Mouse (Mus musculus): ENCODE results near the gene 2610318N02Rik. TPM values are rescaled to one million over a fixed set of nuclear protein-coding genes. Genes with fewer than 3 reads are reported as not detected.
A peak's percentile ranks its signal among the peaks of the same experiment; 100 is the strongest.

2610318N02Rik gene
- polyA plus RNA-seq, 1 experiment from 2014 or later: 7.9 TPM

- Histone ChIP-seq H3K27ac (ENCODE audit: low read depth, low read length) (no peak overlapping the region), H3K4me1 (replicated peaks; ENCODE audit: control insufficient read depth, insufficient read depth, low read length) (peaks cover 8% of the 10 kb centered on the region), H3K9me3 (ENCODE audit: control insufficient read depth) (no peaks in the 10 kb centered on the region), H3K4me3 (ENCODE audit: low read depth, low read length) (no peak overlapping the region), H3K9ac (ENCODE audit: low read depth, low read length) (no peak overlapping the region), H3K27me3 (replicated peaks; ENCODE audit: control insufficient read depth, insufficient read depth, low read length) (no peaks in the 10 kb centered on the region), H3K36me3 (ENCODE audit: control insufficient read depth, insufficient read depth) (peaks cover 17% of the 10 kb centered on the region; the same call in 1 of the 2 replicates), H3K4me2 (replicated peaks; ENCODE audit: low read depth) (no peak overlapping the region)
- ATAC-seq: no peak
- TF ChIP-seq CTCF (IDR thresholded peaks at IDR 0.05; ENCODE audit: low read depth): no peak
- WGBS: 66% methylated on average over 13 of the region's 14 CpGs
These were observed 3.4 kb downstream of the 2610318N02Rik start for GRCm38 (mm10) chr16:17121569-17121968.

GRCm38 (mm10) chr16:17117309-17117799 lies 7.6 kb downstream of the 2610318N02Rik start:
- no peak overlapping the region for H3K4me2 ChIP-seq (replicated peaks; ENCODE audit: low read depth)
- no peaks in the 10 kb centered on the region for H3K27me3 ChIP-seq (replicated peaks; ENCODE audit: control insufficient read depth, insufficient read depth, low read length)
- H3K9me3 ChIP-seq (ENCODE audit: control insufficient read depth): no peaks in the 10 kb centered on the region
- H3K4me1 ChIP-seq (replicated peaks; ENCODE audit: control insufficient read depth, insufficient read depth, low read length): no peaks in the 10 kb centered on the region
- no peak overlapping the region; the same call in 1 of the 2 replicates for H3K27ac ChIP-seq (ENCODE audit: low read depth, low read length)
- 87% methylated on average over 5 of the region's 5 CpGs for WGBS
- H3K4me3 ChIP-seq (ENCODE audit: low read depth, low read length): no peak overlapping the region
- TF ChIP-seq CTCF (IDR thresholded peaks at IDR 0.05; ENCODE audit: low read depth): no peak
- peaks cover 17% of the 10 kb centered on the region; the same call in 1 of the 2 replicates for H3K36me3 ChIP-seq (ENCODE audit: control insufficient read depth, insufficient read depth)
- ATAC-seq: no peak
- H3K9ac ChIP-seq (ENCODE audit: low read depth, low read length): no peak overlapping the region

- Histone ChIP-seq H3K27ac (ENCODE audit: low read depth, low read length) (peak within 1 kb of the TSS; percentile 80), H3K4me1 (replicated peaks; ENCODE audit: control insufficient read depth, insufficient read depth, low read length) (0 out of 2 replicates have a peak, but pooled peaks cover 3% of the 10 kb centered on the region), H3K27me3 (replicated peaks; ENCODE audit: control insufficient read depth, insufficient read depth, low read length) (no peaks in the 10 kb centered on the region), H3K9ac (ENCODE audit: low read depth, low read length) (peak within 1 kb of the TSS; percentile 81), H3K4me3 (ENCODE audit: low read depth, low read length) (peak within 1 kb of the TSS; percentile 95), H3K9me3 (ENCODE audit: control insufficient read depth) (no peaks in the 10 kb centered on the region), H3K4me2 (replicated peaks; ENCODE audit: low read depth) (peak within 1 kb of the TSS; percentile 66), H3K36me3 (ENCODE audit: control insufficient read depth, insufficient read depth) (peaks cover 21% of the 10 kb centered on the region)
- 7% methylated on average over 38 of the region's 38 CpGs for WGBS
- ATAC-seq: peak; percentile 84
- TF ChIP-seq CTCF (IDR thresholded peaks at IDR 0.05; ENCODE audit: low read depth): no peak
These were observed 13.9 kb downstream of the 2610318N02Rik start, which contains the start of gene Ppil2 for GRCm38 (mm10) chr16:17110771-17111743. Ppil2 (minus strand) TSS chr16:17111257.

- Histone ChIP-seq H3K9ac (ENCODE audit: low read depth, low read length) (no peak overlapping the region), H3K4me3 (ENCODE audit: low read depth, low read length) (no peak overlapping the region), H3K27me3 (replicated peaks; ENCODE audit: control insufficient read depth, insufficient read depth, low read length) (no peaks in the 10 kb centered on the region), H3K36me3 (ENCODE audit: control insufficient read depth, insufficient read depth) (peaks cover 55% of the 10 kb centered on the region), H3K4me2 (replicated peaks; ENCODE audit: low read depth) (no peak overlapping the region), H3K4me1 (replicated peaks; ENCODE audit: control insufficient read depth, insufficient read depth, low read length) (no peaks in the 10 kb centered on the region), H3K9me3 (ENCODE audit: control insufficient read depth) (no peaks in the 10 kb centered on the region), H3K27ac (ENCODE audit: low read depth, low read length) (no peak overlapping the region)
- ATAC-seq: no peak
- WGBS: 59% methylated on average over 4 of the region's 4 CpGs
- TF ChIP-seq CTCF (IDR thresholded peaks at IDR 0.05; ENCODE audit: low read depth): no peak
These were observed 20.4 kb downstream of the 2610318N02Rik start for GRCm38 (mm10) chr16:17104600-17104999.

- Histone ChIP-seq H3K27ac (ENCODE audit: low read depth, low read length) (no peak overlapping the region), H3K4me2 (replicated peaks; ENCODE audit: low read depth) (no peak overlapping the region), H3K4me3 (ENCODE audit: low read depth, low read length) (no peak overlapping the region), H3K4me1 (replicated peaks; ENCODE audit: control insufficient read depth, insufficient read depth, low read length) (no peaks in the 10 kb centered on the region), H3K9me3 (ENCODE audit: control insufficient read depth) (no peaks in the 10 kb centered on the region), H3K36me3 (ENCODE audit: control insufficient read depth, insufficient read depth) (peaks cover 61% of the 10 kb centered on the region), H3K27me3 (replicated peaks; ENCODE audit: control insufficient read depth, insufficient read depth, low read length) (no peaks in the 10 kb centered on the region), H3K9ac (ENCODE audit: low read depth, low read length) (no peak overlapping the region)
- no peak for ATAC-seq
- no peak for TF ChIP-seq CTCF (IDR thresholded peaks at IDR 0.05; ENCODE audit: low read depth)
- 62% methylated on average over 7 of the region's 7 CpGs for WGBS
These were observed 22.2 kb downstream of the 2610318N02Rik start for GRCm38 (mm10) chr16:17102630-17103220.

GRCm38 (mm10) chr16:17096938-17097337 lies 28.0 kb downstream of the 2610318N02Rik start:
- TF ChIP-seq CTCF (IDR thresholded peaks at IDR 0.05; ENCODE audit: low read depth): no peak
- peak overlapping the region; percentile 52 for H3K27ac ChIP-seq (ENCODE audit: low read depth, low read length)
- H3K9me3 ChIP-seq (ENCODE audit: control insufficient read depth): no peaks in the 10 kb centered on the region
- no peak overlapping the region for H3K4me3 ChIP-seq (ENCODE audit: low read depth, low read length)
- peak; percentile 76 for ATAC-seq
- no peak overlapping the region for H3K4me2 ChIP-seq (replicated peaks; ENCODE audit: low read depth)
- H3K36me3 ChIP-seq (ENCODE audit: control insufficient read depth, insufficient read depth): peaks cover 73% of the 10 kb centered on the region
- 54% methylated on average over 3 of the region's 3 CpGs for WGBS
- no peaks in the 10 kb centered on the region for H3K27me3 ChIP-seq (replicated peaks; ENCODE audit: control insufficient read depth, insufficient read depth, low read length)
- H3K9ac ChIP-seq (ENCODE audit: low read depth, low read length): no peak overlapping the region
- no peaks in the 10 kb centered on the region for H3K4me1 ChIP-seq (replicated peaks; ENCODE audit: control insufficient read depth, insufficient read depth, low read length)

Data from intestine, postnatal 0 days (tissue).